Mouse (Mus musculus): Measurements from ENCODE around the gene Itgb2l.

GRCm38 (mm10) chr16:96398806-96399205, 44.6 kb downstream of the Itgb2l start:
- TF ChIP-seq CTCF (IDR thresholded peaks at IDR 0.05; ENCODE audit: extremely low read depth, insufficient read depth, insufficient read length, insufficient replicate concordance) (no peak), POLR2A (IDR thresholded peaks at IDR 0.05; ENCODE audit: low read depth, low read length) (no peak)

Data from spleen, adult 2 months (tissue).